ENCODE assay signal across 11 mouse cellular contexts in genomic region chr9:65237616-65238015, GRCm38 (mm10). TPM values are rescaled to one million over a fixed set of nuclear protein-coding genes. Genes with fewer than 3 reads are reported as not detected.
DNase-seq lines count a peak whose midpoint lies in the region; ATAC-seq and TF ChIP-seq lines count a peak whose summit lies in the region.
"Had no signal": no experiment of that assay in that cellular context is flagged by ENCODE, and none has a peak within 500 bp of the region (broad histone marks: within the 10 kb centered on the region; RNA-seq: fewer than 3 reads in every experiment).

No protein-coding gene starts in this region.

- H3K4me3 ChIP-seq in embryonic facial prominence, embryonic 13.5 days = no peak overlapping the region
- no peak overlapping the region for H3K4me3 ChIP-seq in embryonic facial prominence, embryonic 10.5 days
- no peak overlapping the region for H3K4me3 ChIP-seq in kidney, postnatal 0 days (replicated peaks; ENCODE audit: low read depth, low read length)
- H3K4me3 ChIP-seq in limb, embryonic 10.5 days = no peak overlapping the region

- no peaks in the 10 kb centered on the region for H3K9me3 ChIP-seq in embryonic facial prominence, embryonic 13.5 days
- no peaks in the 10 kb centered on the region for H3K9me3 ChIP-seq in embryonic facial prominence, embryonic 10.5 days
- H3K9me3 ChIP-seq in kidney, postnatal 0 days (replicated peaks; ENCODE audit: low read length) = no peaks in the 10 kb centered on the region
- no peaks in the 10 kb centered on the region for H3K9me3 ChIP-seq in limb, embryonic 10.5 days (replicated peaks)

- peaks cover 15% of the 10 kb centered on the region for H3K36me3 ChIP-seq in embryonic facial prominence, embryonic 13.5 days
- peaks cover 17% of the 10 kb centered on the region; the same call in 1 of the 2 replicates for H3K36me3 ChIP-seq in embryonic facial prominence, embryonic 10.5 days (replicated peaks)
- no peaks in the 10 kb centered on the region for H3K36me3 ChIP-seq in kidney, postnatal 0 days (ENCODE audit: insufficient read depth, low read length)
- H3K36me3 ChIP-seq in limb, embryonic 10.5 days = peaks cover 28% of the 10 kb centered on the region

- no peak overlapping the region for H3K4me2 ChIP-seq in embryonic facial prominence, embryonic 13.5 days
- H3K4me2 ChIP-seq in kidney, postnatal 0 days (ENCODE audit: low read length) = no peak overlapping the region

- H3K9ac ChIP-seq in embryonic facial prominence, embryonic 13.5 days = no peak overlapping the region
- H3K9ac ChIP-seq in kidney, postnatal 0 days (ENCODE audit: low read depth, low read length) = no peak overlapping the region

- WGBS in embryonic facial prominence, embryonic 13.5 days = 80% methylated on average over 11 of the region's 11 CpGs
- 87% methylated on average over 11 of the region's 11 CpGs for WGBS in embryonic facial prominence, embryonic 10.5 days
- 55% methylated on average over 11 of the region's 11 CpGs for WGBS in kidney, postnatal 0 days
- WGBS in limb, embryonic 10.5 days = 87% methylated on average over 11 of the region's 11 CpGs

- peak overlapping the region; percentile 39; the same call in 1 of the 2 replicates for H3K27ac ChIP-seq in embryonic facial prominence, embryonic 13.5 days
- no peak overlapping the region for H3K27ac ChIP-seq in embryonic facial prominence, embryonic 10.5 days (replicated peaks)
- peak overlapping the region; percentile 70 for H3K27ac ChIP-seq in kidney, postnatal 0 days
- peak overlapping the region; percentile 44; the same call in 1 of the 2 replicates for H3K27ac ChIP-seq in limb, embryonic 10.5 days
- H3K27ac ChIP-seq: macrophage had no signal

- no peak for TF ChIP-seq CTCF in kidney, postnatal 0 days (IDR thresholded peaks at IDR 0.05; ENCODE audit: low read depth)

- ATAC-seq in embryonic facial prominence, embryonic 13.5 days (ENCODE audit: insufficient number of reproducible peaks, insufficient read depth, low FRiP score, low TSS enrichment, low read depth) = no peak
- no peak for ATAC-seq in kidney, postnatal 0 days (replicated peaks; ENCODE audit: low FRiP score, low read depth)

- DNase-seq in embryonic facial prominence, embryonic 10.5 days (ENCODE audit: low spot score) = no peak
- DNase-seq in kidney, postnatal 0 days (ENCODE audit: low spot score) = no peak
- DNase-seq in kidney, adult 8-10 months = no peak
- no peak for DNase-seq in limb, embryonic 10.5 days (ENCODE audit: low spot score)
- peak; percentile 29 for DNase-seq in lung, postnatal 36 days
- no peak for DNase-seq in embryo, embryonic 10 days (ENCODE audit: low spot score)
- no peak for DNase-seq in c-Kit-positive CD71-positive TER-119-positive erythroid progenitor cells, embryonic 14.5 days (ENCODE audit: low spot score)
- DNase-seq: adrenal gland, adult 8-10 months; heart, postnatal 36 days had no signal

- H3K27me3 ChIP-seq in embryonic facial prominence, embryonic 13.5 days = no peaks in the 10 kb centered on the region
- no peaks in the 10 kb centered on the region for H3K27me3 ChIP-seq in embryonic facial prominence, embryonic 10.5 days (replicated peaks; ENCODE audit: low read depth, poor library complexity, severe bottlenecking)
- H3K27me3 ChIP-seq in kidney, postnatal 0 days (ENCODE audit: insufficient read depth, low read length) = no peaks in the 10 kb centered on the region
- no peaks in the 10 kb centered on the region for H3K27me3 ChIP-seq in limb, embryonic 10.5 days (ENCODE audit: low read depth, poor library complexity, severe bottlenecking)

- peaks cover 11% of the 10 kb centered on the region; the same call in 1 of the 2 replicates for H3K4me1 ChIP-seq in embryonic facial prominence, embryonic 13.5 days
- 0 out of 2 replicates have a peak, but pooled peaks cover 4% of the 10 kb centered on the region for H3K4me1 ChIP-seq in embryonic facial prominence, embryonic 10.5 days
- H3K4me1 ChIP-seq in kidney, postnatal 0 days (replicated peaks; ENCODE audit: insufficient read depth, low read length) = 0 out of 2 replicates have a peak, but pooled peaks cover 4% of the 10 kb centered on the region
- H3K4me1 ChIP-seq in limb, embryonic 10.5 days = peaks cover 18% of the 10 kb centered on the region

RNA-seq across cellular contexts. Expression of gene Cilp, which starts 27.4 kb away (rescaled TPM):
- polyA plus RNA-seq in embryonic facial prominence, embryonic 13.5 days (2015; fragmentation: Nextera tagmentation; extraction: Ambion mirVana) = 0.74 and 1.2 TPM in 2 replicates
- polyA plus RNA-seq in embryonic facial prominence, embryonic 10.5 days (2016; fragmentation: Nextera tagmentation; extraction: Ambion mirVana) = 0.05 and 0.15 TPM in 2 replicates
- polyA plus RNA-seq in kidney, postnatal 0 days (2015; fragmentation: Nextera tagmentation; extraction: Ambion mirVana) = 0.33 and 0.51 TPM in 2 replicates
- polyA plus RNA-seq in limb, embryonic 10.5 days (2016; fragmentation: Nextera tagmentation; extraction: Ambion mirVana) = 0.05 and 0.06 TPM in 2 replicates
- polyA plus RNA-seq: macrophage had no signal

RNA-seq across cellular contexts. Expression of gene Parp16, which starts 42.5 kb away (rescaled TPM):
- polyA plus RNA-seq in embryonic facial prominence, embryonic 13.5 days (2015; fragmentation: Nextera tagmentation; extraction: Ambion mirVana) = 7.1 and 8.1 TPM in 2 replicates
- polyA plus RNA-seq in embryonic facial prominence, embryonic 10.5 days (2016; fragmentation: Nextera tagmentation; extraction: Ambion mirVana) = 8.2 and 8.3 TPM in 2 replicates
- polyA plus RNA-seq in kidney, postnatal 0 days (2015; fragmentation: Nextera tagmentation; extraction: Ambion mirVana) = 8.4 and 8.6 TPM in 2 replicates
- polyA plus RNA-seq in limb, embryonic 10.5 days (2016; fragmentation: Nextera tagmentation; extraction: Ambion mirVana) = 8.7 and 9.0 TPM in 2 replicates

RNA-seq across cellular contexts. Expression of gene Clpx, which starts 56.4 kb away (rescaled TPM):
- polyA plus RNA-seq in embryonic facial prominence, embryonic 13.5 days (2015; fragmentation: Nextera tagmentation; extraction: Ambion mirVana) = 56.2 TPM in 2 replicates
- 48.3 and 50.9 TPM in 2 replicates for polyA plus RNA-seq in embryonic facial prominence, embryonic 10.5 days (2016; fragmentation: Nextera tagmentation; extraction: Ambion mirVana)
- polyA plus RNA-seq in kidney, postnatal 0 days (2015; fragmentation: Nextera tagmentation; extraction: Ambion mirVana) = 59.5 and 62.3 TPM in 2 replicates
- 45.5 and 52.7 TPM in 2 replicates for polyA plus RNA-seq in limb, embryonic 10.5 days (2016; fragmentation: Nextera tagmentation; extraction: Ambion mirVana)
